Mouse (Mus musculus) thymus, postnatal 10 days (tissue): ENCODE data around the gene Wnt9a.

Experiments used
- DNase-seq, 2 experiments: peaks; one replicate each; pipeline ENCODE4 v3.0.0; 2021; ENCODE audit warnings: low spot score in 2 of 2

The Wnt9a gene

DNA sequence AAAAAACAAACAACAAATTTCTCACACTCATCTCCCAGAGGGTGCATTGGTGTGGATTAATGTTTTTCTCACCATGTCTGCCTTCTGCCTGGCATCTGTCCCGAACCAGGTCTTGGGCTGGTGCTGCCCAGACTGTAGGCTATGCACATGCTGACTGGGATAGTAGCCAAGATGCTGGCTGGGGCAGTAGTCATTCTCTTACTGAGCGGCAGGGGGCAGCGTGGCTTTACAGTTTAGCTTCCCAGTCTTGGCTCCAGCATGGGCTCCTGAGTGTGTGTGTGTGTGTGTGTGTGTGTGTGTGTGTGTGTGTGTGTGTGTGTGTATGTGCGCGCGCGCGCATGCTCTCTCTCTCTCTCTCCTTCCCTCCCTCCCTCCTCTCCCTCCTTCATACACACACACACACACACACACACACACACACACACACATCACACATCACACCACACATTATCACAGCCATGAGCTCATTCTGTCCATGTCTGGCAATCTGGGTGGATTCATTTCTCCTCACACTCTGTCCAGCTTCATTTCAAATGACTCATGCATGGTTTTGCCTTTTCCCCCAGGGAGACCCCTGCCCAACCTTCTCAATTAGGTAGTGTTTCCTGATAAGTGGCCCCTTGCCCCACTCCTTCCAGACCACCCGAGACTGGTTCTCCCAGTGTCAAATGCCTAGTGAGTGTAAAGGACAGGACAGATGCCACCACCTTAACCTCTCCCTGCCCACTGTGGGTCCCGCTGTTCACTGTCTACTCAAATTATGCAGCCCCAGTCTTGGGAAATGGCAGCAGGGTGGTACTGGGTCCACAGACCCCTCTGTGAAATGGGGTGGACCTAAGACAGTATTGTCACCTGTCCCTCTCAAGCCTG is 3.8 kb upstream of the Wnt9a start:
- DNase-seq: peak; percentile 28 to 61

DNA sequence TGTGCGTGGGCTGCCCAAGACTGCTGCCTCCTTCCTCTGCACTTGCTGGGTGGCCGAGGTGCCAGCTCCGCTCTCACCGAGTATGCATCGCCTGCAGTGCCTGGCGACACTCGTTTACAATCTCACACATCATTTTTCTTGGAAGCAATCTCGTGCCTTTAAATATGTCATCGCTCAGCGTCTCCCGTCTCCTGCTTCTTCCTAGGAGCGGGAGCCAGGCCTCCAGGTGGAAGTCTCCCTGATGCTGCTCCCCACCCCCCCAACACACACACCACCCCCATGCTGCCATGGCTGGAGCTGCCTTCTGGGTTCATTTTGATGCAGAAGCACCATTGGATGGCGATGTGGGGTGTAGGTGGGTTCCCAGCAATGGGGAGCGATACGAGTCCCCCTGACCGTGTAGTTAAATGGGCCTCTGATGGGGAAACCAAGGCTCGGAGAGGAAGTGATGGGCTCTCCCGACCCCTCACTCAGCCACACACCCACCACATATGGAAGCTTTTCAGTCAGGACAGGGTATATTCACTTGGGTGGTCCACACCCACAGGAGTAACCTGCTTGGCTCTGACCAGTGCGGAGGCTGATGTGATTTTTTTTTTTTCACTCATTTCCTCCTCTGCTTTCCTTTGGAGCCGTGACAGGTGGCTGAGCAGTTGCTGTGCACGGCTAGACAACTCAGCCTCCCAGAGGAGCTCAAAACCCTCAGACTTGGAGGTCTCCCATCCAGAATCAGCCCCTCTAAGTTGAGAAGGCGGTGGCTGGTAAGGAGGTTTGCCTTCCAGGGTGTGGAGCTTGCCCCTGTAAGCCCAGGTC is 1.5 kb upstream of the Wnt9a start:
- no peak for DNase-seq

DNA sequence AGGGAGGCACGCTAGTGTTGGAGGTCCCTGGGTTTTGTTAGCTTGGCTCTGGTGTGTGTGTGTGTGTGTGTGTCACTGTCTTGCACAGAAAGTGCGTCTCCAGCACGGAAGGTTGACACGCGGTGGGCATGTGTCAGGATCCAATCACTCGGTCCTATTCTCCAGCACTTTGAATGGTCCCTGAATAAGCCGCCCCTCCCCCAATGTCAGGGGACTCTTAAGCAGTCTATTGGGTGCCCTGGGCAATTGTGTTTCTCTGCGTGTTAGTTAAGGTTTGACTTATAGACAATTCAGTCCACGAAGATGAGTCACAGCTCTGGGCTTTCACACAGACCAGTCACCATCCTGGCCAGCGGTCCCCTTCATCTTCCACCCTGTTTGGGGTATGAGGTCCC is 910 bp upstream of the Wnt9a start:
- DNase-seq: no peak

DNA sequence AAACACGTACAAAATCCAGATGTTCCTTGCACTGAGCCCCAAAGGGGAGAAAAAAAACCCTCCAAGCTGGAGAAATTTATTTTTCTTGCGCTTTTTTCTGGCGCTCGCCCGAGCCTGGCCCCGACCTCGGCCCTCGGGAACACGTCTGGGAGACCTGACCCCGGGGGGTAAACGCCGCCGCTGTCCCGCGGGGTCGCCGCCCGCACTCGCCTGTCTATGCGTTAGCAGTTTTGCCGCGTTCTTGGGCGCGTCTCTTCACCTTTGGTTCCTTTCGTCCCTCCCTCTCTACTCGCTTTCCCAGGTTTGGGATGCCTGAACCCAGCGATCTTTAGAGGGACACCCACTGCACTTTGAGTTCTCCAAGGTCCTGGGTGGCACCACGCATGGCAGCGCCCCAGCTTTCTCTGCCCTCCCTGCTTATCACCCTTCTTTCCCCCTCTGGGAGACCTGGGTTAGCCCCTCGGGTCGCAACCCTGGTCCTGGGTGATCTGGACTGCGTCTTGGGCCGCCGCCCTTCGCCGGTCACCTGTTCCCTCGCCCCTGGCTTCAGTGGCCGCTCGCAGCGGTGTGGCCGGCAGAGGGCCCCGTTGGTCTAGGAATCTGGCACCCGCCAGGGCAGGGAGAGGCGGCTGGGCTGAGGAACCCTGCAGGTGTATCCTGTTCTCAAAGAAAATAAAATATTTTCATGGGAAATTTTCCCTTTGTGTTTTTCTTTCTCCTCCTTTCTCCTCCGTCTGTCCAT is 865 bp downstream of the Wnt9a start:
- peak; percentile 14 to 52 for DNase-seq

DNA sequence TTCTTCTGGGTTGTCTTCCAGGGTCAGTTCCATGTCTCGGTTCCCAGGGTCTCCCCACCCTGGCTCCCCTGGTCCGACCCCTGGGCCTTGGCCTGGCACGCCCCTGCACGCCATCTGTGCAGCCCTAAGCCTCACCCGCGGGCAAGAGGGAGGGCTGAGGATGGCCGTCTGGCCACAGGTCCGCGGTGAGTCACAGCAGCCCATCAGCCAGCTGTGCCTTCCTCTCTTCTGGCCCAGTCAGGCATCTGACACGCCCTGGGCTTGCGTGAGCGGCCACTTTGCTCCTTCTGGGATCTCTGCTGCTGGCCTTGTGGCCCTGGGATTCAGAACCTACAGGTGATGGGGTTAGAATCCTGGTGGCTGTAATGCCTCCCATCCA is 1.4 kb downstream of the Wnt9a start:
- no peak for DNase-seq

DNA sequence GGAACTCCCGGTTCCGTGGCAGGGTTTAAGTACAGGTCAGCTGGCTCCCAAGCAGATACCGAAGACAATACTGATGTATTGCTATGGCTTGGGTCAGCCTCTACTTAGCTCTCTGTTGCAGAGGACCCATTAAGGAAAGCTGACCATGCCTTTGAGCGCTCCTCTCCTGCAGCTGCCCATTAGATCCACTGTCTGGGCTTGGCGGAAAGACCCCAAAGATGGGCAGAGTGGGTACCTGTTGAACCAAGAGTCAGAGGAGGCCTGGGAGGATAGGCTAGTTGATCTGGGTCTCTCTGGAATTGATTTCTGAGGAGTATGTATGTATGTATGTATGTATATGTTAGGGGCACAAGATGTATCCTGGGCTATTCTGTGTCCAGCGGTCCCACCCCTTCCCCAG is 1.9 kb downstream of the Wnt9a start:
- no peak for DNase-seq

DNA sequence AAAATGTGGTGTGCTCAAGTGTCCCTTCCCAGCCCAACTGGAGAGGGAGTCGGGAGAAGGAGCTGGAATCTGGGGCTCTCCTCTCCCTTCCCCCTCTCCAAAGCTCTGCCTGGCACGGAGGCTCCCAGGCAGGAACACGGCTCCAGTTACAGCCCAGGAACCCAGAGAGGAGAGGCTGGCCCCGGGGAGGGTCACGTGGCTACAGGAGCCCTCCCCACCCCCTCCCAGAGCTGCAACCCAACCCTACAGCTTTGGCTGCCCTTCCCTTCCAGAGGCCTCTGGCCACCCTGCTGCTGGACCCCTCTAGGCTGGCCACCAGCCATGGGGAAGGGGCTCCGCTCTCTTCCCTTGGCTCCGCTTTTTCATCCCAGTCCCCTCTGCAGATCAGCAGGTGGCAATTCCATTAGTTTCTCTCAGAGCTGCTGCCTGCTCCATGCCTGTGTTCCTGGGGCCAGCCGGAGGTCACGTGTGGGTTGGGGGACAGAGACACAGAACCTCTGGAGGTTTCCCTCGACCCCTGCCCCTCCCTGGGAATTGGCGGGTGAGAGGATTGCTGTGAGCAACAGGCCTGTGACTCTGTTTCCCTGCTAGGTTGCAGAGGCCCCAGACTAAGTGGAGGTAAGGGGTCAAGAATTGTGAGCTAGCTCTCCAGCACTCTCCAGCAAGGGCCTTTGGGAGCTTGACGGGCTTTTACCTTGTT is 2.5 kb downstream of the Wnt9a start:
- DNase-seq: no peak

DNA sequence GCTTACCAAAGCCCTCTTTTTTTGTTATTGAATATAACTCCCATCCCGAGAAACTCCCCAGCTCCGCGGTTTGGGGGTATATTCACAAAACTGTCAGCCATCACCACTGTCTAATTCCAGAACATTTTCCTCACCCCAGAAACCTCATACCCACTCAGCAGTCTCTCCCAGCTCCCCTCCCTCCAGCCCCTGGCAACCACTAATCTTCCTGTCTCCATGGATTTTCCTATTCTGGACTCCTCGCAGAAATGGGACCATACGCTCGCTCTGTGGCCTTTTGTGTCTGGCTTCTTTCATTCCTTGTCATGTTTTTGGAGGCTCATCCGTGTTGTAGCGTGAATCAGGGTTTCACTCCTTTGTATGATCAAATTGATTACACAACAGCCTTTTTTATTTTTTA is 3.2 kb downstream of the Wnt9a start:
- no peak for DNase-seq

DNA sequence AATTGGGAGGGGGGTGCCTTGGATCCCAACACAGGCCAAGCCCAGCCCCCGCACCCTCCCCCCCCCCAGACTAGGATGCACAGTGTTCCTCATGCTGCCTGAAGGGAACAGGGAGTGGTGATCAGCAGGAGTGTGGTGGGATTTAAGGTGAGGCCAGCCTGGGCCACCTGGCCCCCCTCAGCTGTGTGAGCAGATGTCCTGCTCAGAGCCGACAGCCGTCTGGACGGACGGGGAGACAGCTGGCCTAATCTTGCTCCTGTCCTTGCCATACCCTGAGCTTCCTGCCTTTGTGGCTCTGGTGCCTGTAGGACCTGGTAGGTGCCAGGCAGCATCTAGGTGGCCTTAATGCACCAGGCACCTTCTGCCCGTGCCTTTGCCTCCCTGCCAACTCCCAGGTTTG is 5.3 kb downstream of the Wnt9a start:
- DNase-seq: no peak

DNA sequence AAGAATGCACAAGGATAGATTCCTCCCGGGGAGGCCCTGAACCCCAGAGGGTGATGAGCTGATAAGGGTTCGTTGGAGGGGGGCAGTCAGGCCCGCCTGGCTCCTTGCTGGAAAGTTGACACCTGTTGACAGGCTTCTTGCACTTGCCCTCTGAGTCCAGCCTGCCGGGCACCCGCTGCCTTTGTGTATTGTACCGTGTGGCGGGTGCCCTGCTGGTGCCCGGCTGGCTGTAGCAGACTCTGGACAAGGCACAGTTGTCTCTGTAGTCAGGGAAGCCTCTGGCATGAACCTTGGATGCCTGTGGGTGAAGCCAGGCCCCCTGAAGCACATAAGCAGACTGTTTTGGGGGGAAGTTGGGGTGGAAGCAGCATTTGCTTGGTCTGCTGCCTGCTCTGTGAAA is 5.8 kb downstream of the Wnt9a start:
- no peak for DNase-seq

DNA sequence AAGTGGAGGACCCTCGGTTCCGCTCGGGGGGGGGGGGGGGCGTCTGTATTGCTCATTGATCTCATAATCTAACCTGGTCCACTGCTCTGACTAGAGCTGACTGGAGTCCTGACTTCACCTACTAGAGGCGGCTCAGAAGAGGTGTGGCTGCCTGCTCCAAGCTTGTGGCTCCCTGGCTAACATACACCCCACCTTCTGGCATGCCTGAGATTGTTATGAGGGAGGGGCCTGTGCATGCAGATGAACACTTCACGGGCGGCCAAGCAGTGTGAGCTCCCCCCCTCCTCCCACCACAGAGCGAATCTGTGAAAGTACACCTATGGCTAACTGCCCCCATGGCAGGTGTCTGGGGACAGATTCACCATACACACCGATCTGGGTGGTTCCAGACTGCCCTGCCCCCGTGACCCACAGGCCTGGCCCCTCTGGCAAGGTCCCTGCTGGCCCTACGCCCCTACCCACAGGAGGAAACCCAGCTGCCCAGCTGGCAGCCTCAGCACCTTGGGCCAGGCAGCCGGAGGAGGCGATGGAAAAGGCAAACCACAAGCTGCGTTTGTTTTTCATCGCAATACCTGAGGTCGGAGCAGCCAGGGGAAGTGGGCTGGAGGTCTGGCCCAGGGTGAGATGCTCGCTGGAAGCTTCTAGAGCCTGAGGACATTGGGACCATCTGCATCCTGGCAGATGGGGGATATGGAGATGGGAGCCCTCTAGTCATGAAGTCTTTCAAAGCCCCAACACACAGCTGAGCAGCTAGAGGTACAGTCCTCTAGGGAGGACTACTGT is 6.5 kb downstream of the Wnt9a start:
- DNase-seq: no peak

DNA sequence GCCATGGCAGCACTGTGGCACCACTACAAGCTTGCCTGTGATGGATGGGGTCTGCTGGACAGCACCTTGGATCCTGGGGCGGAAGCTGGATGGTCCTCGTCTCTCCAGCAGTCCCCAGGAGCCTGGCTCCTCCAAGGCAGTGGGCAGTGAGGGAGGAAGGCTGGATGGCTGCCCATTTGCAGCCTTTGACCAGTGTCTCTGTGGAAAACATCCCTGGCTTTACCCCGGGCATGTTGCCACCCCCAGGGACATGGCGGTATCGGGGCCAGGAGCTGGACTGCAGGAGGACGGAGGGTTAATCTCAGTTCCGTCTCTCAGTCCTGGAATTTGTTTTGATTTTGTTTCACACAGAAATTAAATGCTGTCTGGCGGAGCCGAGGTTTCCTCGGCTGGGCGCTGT is 7.2 kb downstream of the Wnt9a start:
- no peak for DNase-seq

DNA sequence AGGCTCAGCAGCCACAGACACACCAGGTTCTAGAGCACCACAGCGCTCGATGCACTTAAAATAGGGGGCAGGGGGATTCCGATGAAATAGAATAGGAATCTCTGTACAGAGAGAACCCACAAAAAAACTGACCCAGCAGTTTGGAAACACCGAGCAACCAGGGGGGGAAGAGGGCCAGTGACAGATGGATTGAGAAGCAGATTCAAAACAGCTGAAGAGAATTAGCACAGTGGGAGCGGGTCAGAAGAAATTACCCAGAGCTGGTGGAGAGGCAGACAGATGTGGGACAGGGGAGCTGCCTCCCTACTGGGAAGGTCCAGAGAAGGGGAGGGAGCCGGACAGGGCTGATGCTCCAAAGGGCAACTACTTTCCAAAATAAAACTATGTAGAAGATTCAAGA is 9.8 kb downstream of the Wnt9a start:
- DNase-seq: no peak

DNA sequence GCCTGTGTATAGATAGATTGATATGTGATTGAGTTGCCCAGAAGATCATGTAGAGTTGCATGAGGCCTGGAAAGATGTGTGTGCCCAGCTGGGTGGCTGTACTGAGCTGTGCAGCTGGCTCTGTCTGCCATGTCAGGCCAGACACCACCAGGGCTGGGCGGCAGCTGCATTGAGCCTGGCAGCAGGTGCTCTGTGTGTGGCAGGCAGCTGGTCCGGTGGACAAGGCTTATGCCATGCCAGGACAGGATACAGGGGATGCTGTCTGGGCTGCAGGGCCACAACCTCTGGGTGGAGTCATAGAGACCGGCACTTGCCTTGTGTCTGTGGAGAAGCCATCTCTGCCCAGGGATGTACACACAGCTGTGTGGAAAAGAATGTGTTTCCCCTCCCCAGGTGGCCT is 16.3 kb downstream of the Wnt9a start:
- no peak for DNase-seq

DNA sequence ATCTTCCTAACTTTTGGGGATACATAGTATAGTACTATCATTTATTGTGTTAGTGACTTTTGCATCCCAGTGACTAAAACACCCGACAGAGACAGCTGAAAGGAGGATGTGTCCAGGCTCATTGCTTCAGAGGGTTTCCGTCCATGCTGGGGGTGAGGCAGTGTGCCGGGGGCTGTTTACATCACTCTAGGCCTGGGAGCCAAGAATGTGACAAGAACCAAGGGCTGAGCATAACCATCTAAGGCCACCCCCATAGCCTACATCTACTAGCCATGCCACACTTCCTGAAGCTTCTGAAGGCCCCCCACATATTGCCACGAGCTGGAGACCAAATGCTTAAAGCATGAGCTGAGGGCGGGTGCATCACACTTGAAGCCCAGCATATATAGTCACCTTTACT is 18.0 kb downstream of the Wnt9a start:
- no peak for DNase-seq

DNA sequence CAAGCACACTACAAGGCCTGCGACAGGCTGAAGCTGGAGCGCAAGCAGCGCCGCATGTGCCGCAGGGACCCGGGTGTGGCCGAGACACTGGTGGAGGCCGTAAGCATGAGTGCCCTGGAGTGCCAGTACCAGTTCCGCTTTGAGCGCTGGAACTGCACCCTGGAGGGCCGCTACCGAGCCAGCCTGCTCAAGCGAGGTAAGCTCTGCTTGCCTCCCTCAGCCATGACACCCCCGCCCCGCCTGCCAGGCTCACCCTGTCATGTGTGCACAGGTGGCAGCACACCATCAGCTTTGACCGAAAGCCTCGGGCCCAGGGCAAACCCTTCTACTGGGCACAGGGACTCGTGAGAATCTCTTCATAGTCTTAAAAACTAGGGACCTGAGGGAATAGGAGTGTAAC is 20.9 kb downstream of the Wnt9a start:
- no peak for DNase-seq

DNA sequence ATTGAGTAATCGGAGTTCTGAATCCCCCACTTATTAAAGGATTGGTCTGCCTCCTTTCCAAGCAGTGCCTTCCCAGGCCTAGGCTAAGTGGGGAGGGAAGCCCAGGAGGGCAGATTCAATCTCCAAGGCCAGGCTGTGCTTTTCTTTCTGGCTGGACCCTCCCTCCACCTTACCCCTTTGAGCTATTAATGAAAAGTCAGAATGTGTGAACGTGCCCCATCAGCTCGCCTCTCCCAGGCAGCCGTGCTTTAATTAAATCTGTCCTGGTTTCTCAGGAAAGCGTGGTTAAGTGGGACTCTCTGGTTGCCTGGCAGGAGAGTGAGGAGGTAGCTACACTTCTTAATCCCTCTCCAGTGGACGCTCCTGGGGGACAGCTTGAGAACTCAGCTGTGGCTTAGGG is 22.9 kb downstream of the Wnt9a start:
- no peak for DNase-seq

DNA sequence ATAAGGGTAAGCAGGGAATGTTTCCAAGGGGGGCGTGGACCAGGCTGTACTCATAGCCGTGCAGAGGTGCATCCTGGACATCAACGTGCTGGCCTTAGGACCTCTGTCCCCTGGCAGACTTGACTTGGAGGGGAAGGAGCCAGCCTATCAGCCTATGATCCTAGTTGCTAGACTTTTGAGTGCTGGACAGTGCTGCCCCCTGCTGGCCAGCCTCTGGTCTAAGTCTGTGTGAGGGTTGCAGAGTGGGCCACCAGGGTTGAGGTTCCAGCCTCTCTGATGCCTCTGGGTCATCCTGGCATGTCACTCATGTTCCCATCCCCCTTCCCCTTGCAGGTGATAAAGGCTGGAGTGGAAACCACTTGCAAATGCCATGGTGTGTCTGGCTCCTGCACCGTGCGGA is 23.8 kb downstream of the Wnt9a start:
- DNase-seq: peak; percentile 8 to 60

DNA sequence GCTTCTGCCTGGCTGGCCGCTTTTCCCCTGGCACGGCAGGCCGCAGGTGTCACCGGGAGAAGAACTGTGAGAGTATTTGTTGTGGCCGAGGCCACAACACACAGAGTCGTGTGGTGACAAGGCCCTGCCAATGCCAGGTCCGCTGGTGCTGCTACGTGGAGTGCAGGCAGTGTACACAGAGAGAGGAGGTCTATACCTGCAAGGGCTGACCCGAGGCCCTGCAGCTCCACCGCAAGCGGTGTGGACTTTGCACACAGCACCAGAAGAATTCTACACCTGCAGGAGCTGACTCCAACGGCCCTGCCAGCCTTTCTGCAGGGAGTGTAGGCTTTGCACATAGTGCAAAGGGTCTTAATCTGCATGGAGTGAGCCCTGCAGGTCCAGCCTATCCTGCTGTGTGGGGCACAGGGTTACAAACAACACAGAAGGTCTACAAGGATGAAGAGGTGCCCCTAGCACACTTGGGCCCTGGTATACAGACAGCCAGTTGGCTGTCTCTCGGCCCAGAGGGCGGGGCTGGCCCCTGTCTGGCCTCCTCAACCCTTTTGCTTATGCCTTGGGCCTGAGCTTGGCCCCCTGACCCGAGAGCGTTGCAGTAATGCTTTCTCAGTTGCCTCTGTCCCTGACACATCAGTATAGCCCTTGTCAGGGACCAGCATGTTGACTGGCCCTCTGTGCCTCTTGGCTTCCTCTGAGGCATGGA is 24.6 kb downstream of the Wnt9a start:
- no peak for DNase-seq

DNA sequence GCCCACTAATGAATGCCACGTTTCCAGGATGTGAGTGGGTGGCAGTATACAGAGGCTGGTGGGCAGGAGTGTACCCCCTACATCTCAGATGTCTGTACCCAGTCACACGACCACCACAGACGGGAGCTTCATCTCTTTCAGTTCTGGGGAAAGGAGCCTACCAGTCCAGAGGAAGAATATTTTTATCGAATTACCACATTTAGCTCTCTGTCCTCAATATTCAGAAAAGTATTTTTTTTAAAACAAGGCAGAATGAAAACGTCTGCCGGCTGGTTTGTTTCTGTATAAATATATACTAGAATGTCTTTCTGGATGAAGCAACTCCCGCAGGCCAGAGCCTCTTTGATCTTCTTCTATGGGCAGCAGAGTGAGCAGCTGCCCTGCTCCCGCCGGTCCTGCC is 26.2 kb downstream of the Wnt9a start:
- no peak for DNase-seq

DNA sequence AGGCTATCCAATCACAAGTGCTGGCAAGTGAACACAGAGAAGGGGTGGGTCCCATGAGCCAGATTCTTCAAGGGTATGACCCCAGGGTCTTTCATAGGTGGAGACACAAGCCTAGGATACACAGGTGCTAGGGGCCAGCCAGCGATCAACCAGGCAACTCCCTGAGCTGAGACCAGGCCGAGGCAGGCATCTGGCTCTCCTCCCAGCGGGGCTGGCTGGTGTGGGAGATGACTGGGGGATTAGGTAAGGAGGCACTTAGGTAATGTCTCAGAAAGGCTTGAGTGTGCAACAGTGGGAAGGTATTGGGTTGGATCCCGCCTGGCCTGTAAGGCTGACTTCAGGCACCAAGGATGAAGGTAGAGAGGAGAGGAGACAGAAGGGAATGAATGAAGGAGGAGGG is 28.4 kb downstream of the Wnt9a start:
- no peak for DNase-seq
